Mouse (Mus musculus) midbrain, embryonic 10.5 days (tissue): ENCODE data around the gene Slc18a2. TPM values are rescaled to one million over a fixed set of nuclear protein-coding genes. Genes with fewer than 3 reads are reported as not detected.

Experiments used
- polyA plus RNA-seq: library from polyadenylated mRNA; unstranded; fragments of >200 nt; fragmentation: Nextera tagmentation; extraction: Ambion mirVana; gene quantifications from 2 replicates; pipeline ENCODE4 v1.2.1, GENCODE M21; 2016

Gene Slc18a2
- polyA plus RNA-seq, 1 experiment from 2014 or later = 12.4 TPM

Other genes starting within 250 kb of the Slc18a2 start
- 0.75 and 1.4 TPM in 2 replicates for gene Shtn1, start 184.8 kb upstream of the Slc18a2 start, polyA plus RNA-seq
- gene Vax1, start 90.8 kb upstream of the Slc18a2 start, polyA plus RNA-seq = 0.11 TPM in 1 of 2 replicates, not detected in the other
- not detected in 2 replicates for gene Kcnk18, start 41.7 kb upstream of the Slc18a2 start, polyA plus RNA-seq
- gene Rps12-ps3, start 61.4 kb downstream of the Slc18a2 start, polyA plus RNA-seq = 4.5 and 17.0 TPM in 2 replicates
- gene Pdzd8, start 84.9 kb downstream of the Slc18a2 start, polyA plus RNA-seq = 8.1 and 8.5 TPM in 2 replicates
- 8.7 and 9.2 TPM in 2 replicates for gene Emx2, start 197.5 kb downstream of the Slc18a2 start, polyA plus RNA-seq